Mouse (Mus musculus) left cerebral cortex, postnatal 4 days (tissue): ENCODE measurements around the gene Hs3st4. TPM values are rescaled to one million over a fixed set of nuclear protein-coding genes. Genes with fewer than 3 reads are reported as not detected.

ENCODE experiments used
- DNase-seq: peaks from one replicate; pipeline ENCODE4 v3.0.0-alpha.2; 2022
- intact Hi-C: fragments of 180-260 bp; cut with DNase I; formaldehyde crosslinking; loops from one replicate; pipeline ENCODE4 v1.15.1; 2025
- total RNA-seq, 2 experiments: library from RNA; stranded (reverse); gene quantifications; 2 replicates each; pipeline ENCODE4 v1.2.3; 2021

Hs3st4 gene
- total RNA-seq, 2 experiments from 2014 or later, result 48.9 to 52.0 TPM

GRCm38 (mm10) chr7:124131312-124131711 is 148.6 kb downstream of the Hs3st4 start:
- intact Hi-C loops, result loop anchor here (5.0 kb wide), 1 partner anchor 651 kb away; no protein-coding TSS in a partner anchor
- DNase-seq, result peak; percentile 94

GRCm38 (mm10) chr7:124136133-124136532 is 153.5 kb downstream of the Hs3st4 start:
- intact Hi-C loops, result no loop called here
- no peak for DNase-seq

- intact Hi-C loops, result no loop called here
- no peak for DNase-seq
Measured at GRCm38 (mm10) chr7:124141229-124141628, 158.6 kb downstream of the Hs3st4 start.

DNA sequence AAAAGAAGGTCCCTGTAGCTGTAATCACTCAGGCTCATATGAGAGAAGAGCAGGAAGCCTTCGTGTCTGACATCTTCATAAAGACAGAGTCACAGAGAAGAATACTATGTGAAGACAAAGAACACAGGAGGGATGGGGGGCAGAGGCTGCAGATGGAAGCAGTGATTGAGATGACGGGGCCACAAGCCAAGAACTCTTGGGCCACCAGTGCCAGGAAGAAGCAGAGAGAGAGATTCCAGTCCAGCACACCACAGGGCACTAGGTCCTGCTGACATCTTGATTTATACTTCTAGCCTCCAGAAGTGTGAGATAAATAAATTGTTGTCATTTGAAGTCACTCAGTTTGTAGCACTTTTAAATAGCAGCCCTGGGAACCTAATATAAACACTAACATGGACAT is 168.2 kb downstream of the Hs3st4 start:
- peak; percentile 60 for DNase-seq
- intact Hi-C loops, result no loop called here

- no peak for DNase-seq
- intact Hi-C loops, result no loop called here
Measured at GRCm38 (mm10) chr7:124163301-124163700, 180.6 kb downstream of the Hs3st4 start.

DNA sequence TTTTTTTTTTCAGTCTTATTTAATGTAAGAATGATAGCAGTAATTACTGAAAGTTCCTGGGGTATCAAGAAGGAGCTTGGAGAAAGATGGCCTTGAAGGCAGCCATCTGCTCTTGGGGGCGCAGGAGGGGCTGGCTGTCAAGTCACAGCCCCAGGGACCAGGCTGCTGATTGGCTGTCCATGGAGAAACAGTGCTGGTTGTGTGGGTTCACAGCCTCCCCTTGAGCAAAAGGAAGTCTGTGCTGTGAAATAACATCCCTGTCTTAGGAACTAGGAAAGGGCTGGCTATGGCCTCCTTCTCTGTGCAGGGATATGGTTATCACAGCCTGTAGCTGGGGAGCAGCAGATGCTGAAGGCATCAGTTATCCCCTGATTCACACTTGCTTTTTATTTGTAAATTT is 183.6 kb downstream of the Hs3st4 start:
- peak; percentile 24 for DNase-seq

DNA sequence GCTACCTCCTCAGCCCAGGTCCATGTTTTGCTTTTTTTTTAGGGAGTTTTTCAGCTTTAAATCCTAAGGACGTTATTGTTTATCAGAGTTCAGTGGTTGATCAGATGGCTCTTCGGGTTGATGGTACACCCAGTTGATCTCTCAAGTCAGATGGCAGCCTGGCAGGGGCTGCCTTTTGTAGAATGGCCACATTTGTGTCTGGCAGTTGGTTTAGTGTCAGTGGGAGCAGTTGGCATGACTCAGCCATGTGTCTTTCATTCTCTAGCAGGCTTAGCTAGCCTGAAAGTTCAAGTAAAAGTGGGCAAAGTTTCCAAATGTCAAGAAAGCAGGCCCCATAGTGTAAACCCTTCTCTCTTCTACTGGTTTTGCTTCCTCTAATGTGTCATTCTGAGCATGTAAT is 186.1 kb downstream of the Hs3st4 start:
- intact Hi-C loops, result no loop called here
- DNase-seq, result peak; percentile 14

More for the DNA sequence above, 183.6 kb downstream of the Hs3st4 start:
- intact Hi-C loops, result no loop called here

GRCm38 (mm10) chr7:124170001-124170400 is 187.3 kb downstream of the Hs3st4 start:
- intact Hi-C loops, result no loop called here
- peak; percentile 28 for DNase-seq

DNA sequence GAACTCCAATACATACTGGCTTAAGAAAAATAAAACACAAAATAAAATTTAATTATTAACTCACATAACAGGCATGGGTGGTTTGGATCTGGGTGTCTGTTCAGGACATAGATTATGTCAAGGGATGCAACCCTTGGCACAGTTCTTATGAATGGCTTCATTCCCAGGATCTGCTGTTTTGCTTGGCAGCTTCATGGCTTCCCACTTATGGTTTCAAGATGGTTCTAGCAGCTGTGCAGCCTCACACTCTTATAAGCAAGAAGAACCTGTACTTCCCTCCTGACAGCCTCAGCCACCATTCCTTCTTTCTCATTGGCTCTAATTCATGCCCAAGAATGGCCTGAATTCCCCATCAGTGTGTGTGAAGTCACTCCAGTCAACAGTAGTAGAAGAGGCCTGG is 189.3 kb downstream of the Hs3st4 start:
- intact Hi-C loops, result no loop called here
- DNase-seq, result peak; percentile 50

DNA sequence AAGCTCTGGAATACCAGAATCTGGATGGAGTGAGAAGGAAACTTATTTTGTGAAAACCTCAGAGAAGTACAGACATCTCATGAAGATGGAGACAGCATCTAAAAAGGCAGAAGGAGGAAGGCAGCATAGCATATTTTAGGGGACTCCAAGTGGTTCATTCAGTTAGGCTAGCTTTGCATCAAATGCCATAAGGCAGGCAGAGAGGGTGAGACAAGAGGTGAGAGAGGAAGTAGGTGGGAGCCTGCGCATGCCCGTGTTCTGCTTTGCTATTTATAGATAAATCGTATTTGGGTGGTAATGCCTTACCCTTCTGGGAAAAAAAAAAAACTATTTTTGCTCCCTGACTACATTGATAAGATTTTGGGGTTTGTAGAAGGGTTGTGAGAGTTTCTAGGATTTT is 198.3 kb downstream of the Hs3st4 start:
- intact Hi-C loops, result no loop called here
- no peak for DNase-seq

DNA sequence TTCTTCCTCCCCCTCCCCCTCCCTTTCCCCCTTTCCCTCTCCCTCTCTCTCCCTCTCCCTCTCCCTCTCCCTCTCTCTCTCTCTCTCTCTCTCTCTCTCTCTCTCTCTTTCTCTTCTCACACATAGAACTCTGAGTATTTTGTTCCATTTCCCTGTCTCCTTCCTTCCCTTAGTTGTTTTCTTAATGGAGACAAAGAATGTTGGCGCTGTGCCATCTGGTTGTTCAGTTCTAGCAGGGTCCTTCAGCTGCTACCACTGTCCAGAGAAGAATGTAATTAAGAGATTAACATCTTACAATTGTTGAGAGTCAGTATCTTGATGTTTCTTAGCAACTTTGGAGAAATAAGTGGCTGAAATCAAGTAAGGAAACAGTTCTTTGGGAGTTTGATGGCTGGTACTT is 202.0 kb downstream of the Hs3st4 start:
- peak; percentile 10 for DNase-seq
- intact Hi-C loops, result no loop called here

DNA sequence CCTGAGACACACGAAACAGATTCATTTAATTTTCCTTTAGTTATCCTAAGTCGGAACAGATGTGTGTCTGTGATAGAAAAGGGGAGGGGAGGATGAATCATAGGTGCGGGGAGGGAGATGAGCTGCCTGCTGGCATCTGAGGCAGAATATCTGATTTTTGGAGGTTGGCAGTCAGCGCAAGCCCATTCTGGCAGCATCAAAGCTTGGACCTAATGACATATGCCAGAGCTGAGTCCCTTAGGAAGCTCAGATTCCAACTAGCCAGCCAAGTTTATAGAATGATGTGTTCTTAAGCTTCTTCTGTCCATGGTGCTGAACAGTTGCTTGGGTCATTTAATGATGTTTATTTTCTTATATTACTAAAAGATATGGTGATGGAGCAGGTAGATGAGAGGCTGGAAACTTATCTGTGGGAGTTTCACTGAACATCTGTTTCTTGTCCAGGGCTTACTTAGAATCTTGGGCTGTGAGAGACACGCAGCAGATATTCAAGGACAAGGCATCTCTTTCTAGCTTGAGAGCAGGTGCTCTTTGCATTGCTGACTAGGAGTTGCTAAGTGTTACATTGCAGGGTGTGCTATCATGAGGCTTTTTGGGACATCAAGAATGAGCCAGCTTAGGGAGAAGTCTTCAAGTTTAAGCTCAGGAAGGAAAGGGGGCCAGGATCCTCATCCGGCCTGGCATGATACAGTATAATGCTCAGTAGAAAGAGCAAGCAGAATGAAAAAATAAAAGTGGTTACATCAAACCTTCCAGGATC is 216.3 kb downstream of the Hs3st4 start:
- intact Hi-C loops, result no loop called here
- DNase-seq, result peak; percentile 44

- DNase-seq, result peak; percentile 6
- intact Hi-C loops, result no loop called here
Measured at GRCm38 (mm10) chr7:124216921-124217320, 234.3 kb downstream of the Hs3st4 start.

GRCm38 (mm10) chr7:124220556-124220955 is 237.9 kb downstream of the Hs3st4 start:
- no peak for DNase-seq
- intact Hi-C loops, result no loop called here

- no peak for DNase-seq
Measured at GRCm38 (mm10) chr7:124237896-124238670, 255.4 kb downstream of the Hs3st4 start.

DNA sequence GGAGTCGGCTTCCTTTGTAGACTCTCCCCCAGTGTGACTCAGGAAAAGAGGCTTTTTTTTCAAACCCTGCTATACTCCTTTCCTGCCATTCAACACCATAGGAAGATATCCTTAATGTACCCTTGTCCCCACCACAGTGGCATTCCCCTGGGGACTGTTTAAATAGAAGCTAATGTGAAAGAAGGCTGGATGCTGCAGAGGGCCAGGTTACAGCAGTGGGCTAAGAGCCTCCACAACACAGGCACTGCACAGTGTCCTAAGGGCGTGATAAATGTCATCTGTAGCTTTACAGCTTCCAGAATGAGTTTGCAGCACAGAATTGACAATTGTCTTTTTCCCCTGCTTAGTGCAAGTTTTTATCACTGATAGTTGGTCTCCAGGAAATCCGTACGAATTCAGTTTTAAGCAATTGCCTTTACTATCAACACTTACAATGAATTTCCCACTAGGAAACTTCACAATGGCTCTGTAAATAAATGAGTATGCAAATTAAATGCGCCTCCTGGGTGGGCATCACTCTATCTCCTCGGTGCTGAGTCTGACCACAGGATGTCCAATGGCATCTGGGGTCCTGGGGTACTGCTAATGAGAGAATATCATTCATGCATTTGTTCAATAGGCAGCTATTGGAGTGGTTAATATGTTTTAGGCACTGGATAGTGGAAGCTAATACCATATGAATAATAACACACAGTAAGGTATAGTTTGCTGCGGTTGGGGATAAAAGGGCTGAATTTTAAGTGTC is 257.4 kb downstream of the Hs3st4 start:
- intact Hi-C loops, result no loop called here

More at GRCm38 (mm10) chr7:124237896-124238670, 255.4 kb downstream of the Hs3st4 start:
- intact Hi-C loops, result no loop called here

DNA sequence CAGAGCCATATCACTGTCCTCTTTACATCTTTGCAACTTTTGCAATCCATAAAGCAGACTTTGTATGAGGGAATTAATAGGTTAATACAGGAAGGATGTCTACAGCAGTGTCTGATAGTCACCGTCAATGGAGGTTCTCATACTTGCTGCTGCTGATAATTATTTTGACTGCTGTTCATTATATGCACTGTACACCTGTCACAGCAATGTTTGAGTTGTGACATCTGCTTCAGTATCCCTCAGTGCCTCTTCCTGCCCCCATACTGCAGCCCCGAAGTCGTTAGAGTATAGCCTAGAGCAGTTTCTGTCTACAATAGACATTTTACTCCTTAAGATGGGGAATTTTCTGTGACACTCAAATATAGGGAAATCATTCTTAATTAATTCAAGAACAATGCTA is 267.2 kb downstream of the Hs3st4 start:
- no peak for DNase-seq

More for the DNA sequence above, 257.4 kb downstream of the Hs3st4 start:
- no peak for DNase-seq

DNA sequence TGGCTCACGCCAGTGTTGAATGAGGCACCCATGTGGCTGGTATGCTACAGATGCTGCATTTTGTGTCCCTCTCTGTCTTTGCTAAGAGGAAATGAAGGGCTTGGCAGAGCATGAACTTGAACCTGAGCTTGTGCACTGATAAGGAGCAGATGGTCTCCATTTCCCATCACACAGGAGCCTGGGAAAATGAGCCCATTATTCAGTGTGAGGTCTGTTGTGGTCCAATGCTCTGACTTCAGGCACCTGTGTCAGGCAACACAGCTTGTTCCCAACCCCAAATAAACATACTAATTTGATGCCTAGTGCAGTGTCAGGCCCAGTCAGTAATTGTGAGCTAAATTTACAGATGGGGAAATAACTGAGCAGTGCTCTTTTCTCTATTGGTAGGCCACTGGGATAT is 267.9 kb downstream of the Hs3st4 start:
- intact Hi-C loops, result no loop called here
- no peak for DNase-seq

More for the DNA sequence above, 267.2 kb downstream of the Hs3st4 start:
- intact Hi-C loops, result no loop called here

- intact Hi-C loops, result no loop called here
Measured at GRCm38 (mm10) chr7:124258419-124258818, 275.8 kb downstream of the Hs3st4 start.

DNA sequence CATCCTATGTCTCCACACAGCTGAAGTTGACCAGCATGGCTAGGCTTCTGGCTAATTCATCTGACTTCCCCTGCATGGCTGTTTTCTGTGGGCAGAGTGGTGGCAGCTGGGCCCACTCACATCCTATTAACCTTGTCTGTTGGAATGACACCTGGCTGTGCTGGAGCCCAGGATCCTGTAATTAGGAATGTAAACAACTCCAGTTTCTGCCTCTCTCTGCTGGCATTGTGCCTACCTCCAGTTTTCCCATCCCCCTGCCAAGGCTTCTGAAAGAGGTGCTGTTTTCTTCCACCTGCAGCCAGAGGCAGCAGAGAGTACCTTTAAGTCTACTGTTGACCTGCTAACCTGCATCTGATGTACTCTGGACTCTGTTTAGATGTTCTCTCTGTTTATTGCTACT is 288.1 kb downstream of the Hs3st4 start:
- intact Hi-C loops, result no loop called here
- DNase-seq, result peak; percentile 76

More at GRCm38 (mm10) chr7:124258419-124258818, 275.8 kb downstream of the Hs3st4 start:
- no peak for DNase-seq

GRCm38 (mm10) chr7:124289873-124290272 is 307.2 kb downstream of the Hs3st4 start:
- intact Hi-C loops, result no loop called here
- no peak for DNase-seq
